Mouse (Mus musculus) layer of hippocampus, adult 2 months (tissue): ENCODE measurements around the gene Abcg8. TPM values are rescaled to one million over a fixed set of nuclear protein-coding genes. Genes with fewer than 3 reads are reported as not detected.

ENCODE experiments used
- DNase-seq, 2 experiments: peaks; one replicate each; pipeline ENCODE4 v3.0.0; 2022; ENCODE audit warnings: low spot score in 2 of 2
- H3K27ac ChIP-seq: fragments of 200-600 bp; 2 replicates; pipeline ENCODE4 v1.8.1; 2022
- H3K4me3 ChIP-seq: fragments of 200-600 bp; 2 replicates; pipeline ENCODE4 v1.8.1; 2022; ENCODE audit warnings: mild to moderate bottlenecking
- CTCF ChIP-seq: fragments of 200-600 bp; conservative IDR thresholded peaks from 2 replicates; pipeline ENCODE4 v1.8.1; 2022; ENCODE audit warnings: antibody characterized with exemption, mild to moderate bottlenecking, moderate library complexity
- long read RNA-seq, 2 experiments: library from polyadenylated mRNA; stranded (forward); transcript quantifications; one replicate each; pipeline ENCODE4 v2.0.0; 2021; ENCODE audit warnings: borderline mapping rate in 2 of 2
- total RNA-seq, 2 experiments: library from RNA; stranded (reverse); gene quantifications; 2 replicates each; pipeline ENCODE4 v1.2.3; 2021

Gene Abcg8
- total RNA-seq = not detected
- long read RNA-seq, experiment 1 = 0 reads
- long read RNA-seq, experiment 2 = 0 reads

DNA sequence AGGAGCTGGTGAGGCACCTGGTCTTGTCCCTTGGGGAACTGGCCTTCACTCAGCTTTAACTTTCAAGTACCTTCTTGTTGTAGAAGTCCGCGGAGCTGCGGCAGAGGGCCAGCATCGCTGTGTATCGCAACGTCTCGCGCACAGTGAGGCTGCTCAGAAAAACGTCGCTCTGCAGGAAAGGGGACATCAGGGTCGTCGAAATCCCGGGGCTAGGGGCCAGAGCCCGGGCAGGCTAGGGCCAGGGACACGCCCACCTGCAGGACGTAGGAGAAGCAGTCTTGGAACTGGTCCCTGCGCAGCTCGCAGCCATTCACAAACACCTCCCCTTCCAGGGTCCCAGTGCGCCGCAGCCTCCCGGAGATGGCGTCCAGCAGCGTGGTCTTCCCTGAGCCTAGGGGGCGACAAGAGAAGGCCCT, at the start of gene Abcg8:
Gene Abcg8 (plus strand): TSS at position 352 of the 416 bp plus-strand sequence.
- DNase-seq = no peak
- Histone ChIP-seq H3K27ac (no peak within 1 kb of the TSS), H3K4me3 (peak within 1 kb of the TSS; percentile 38; the same call in 1 of the 2 replicates)
- no peak for TF ChIP-seq CTCF

DNA sequence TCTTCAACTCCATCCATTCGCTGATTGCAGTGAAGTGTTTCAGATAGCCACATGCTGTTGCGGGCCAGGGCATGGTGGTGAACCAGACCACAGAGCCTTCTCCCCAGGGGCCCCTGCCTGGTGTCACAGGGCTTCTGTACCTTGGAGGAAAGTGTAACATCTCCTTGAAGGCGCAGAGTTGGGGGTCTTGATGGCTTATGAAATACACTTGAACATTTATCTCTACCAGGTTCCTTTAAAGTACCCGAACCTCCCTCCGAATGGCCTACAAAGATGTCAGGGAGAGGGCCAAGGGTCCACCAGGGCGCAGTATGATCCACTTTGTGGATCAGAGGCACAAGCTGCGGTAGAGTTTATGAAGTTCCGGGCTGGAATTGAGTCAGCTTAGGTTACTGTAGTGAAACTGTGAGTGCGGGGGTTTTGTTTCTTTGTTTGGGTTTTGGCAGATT, 49.2 kb upstream of the Abcg8 start:
- H3K27ac ChIP-seq = peak overlapping the region; percentile 93; the same call in 1 of the 2 replicates
- DNase-seq = no peak

GRCm38 (mm10) chr17:84627721-84628120, 48.4 kb upstream of the Abcg8 start:
- TF ChIP-seq CTCF = no peak
- H3K4me3 ChIP-seq = no peak overlapping the region
- DNase-seq = no peak

More for the DNA sequence above, 49.2 kb upstream of the Abcg8 start:
- H3K4me3 ChIP-seq = peak overlapping the region; percentile 90
- 0 out of 2 replicates have a peak, but pooled peaks have one; percentile 13 for TF ChIP-seq CTCF

DNA sequence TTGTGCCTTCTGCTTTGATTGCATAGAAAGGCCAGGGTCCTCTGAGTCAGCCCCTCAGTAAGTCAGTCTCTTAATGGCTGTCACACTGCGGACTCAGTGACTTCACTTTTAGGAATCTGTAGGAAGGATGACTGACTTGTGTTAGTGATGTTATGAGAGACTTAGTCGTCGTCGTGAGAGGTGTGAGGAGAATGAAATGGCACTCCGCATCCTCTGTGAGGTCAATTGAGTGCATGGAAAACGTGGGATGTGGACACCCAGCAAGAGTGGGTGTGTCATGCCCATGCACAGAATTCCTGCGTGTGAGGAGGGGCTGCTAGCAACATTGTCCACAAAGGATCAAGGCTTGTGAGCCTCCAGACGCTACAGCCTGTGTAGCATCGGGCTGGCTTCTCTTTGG, 47.5 kb upstream of the Abcg8 start:
- Histone ChIP-seq H3K4me3 (no peak overlapping the region), H3K27ac (no peak overlapping the region)
- DNase-seq = no peak
- no peak for TF ChIP-seq CTCF

More at GRCm38 (mm10) chr17:84627721-84628120, 48.4 kb upstream of the Abcg8 start:
- H3K27ac ChIP-seq = no peak overlapping the region

DNA sequence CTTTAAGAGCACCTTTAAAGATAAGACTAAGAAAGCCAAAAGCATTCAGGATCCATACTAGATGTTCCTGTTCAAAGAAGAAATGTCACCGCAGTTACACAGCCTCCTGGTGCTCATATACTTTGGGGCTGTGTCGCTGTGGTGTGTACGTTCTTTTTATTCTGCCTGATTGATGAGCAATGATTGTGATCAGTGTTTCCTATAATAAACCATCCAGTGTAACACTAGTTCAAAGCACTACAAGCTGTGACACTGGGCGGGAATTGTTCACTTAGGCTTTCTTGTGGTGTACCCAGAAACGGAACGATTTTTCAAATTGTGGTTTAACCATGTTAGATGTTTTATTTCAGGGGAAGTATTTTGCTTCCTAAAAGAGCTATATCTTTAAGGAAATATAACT, 44.3 kb upstream of the Abcg8 start:
- H3K27ac ChIP-seq = no peak overlapping the region
- TF ChIP-seq CTCF = no peak
- no peak for DNase-seq
- H3K4me3 ChIP-seq = no peak overlapping the region

- Histone ChIP-seq H3K27ac (no peak overlapping the region), H3K4me3 (no peak overlapping the region)
- DNase-seq = no peak
- TF ChIP-seq CTCF = no peak
Measured at GRCm38 (mm10) chr17:84633443-84633842, 42.7 kb upstream of the Abcg8 start.

DNA sequence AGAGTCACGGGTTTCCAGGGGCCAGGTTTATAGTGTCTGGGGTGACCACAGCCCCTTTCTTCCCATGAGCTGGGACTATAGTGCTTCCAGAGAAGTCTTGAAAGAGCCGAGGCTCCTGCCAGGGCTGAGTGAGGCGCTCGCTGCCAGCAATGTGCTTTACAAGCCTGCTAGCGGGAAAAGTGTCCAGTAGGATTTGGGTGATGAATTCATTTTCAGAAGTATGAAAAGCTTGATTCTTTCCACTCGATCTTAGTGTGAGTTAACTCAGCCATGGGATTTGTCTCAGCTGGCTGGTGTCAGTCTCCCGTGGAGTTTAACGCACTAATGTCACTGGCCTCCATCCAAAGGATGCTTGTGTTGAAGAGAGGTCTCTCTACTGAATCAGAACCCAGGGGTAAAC, 39.8 kb upstream of the Abcg8 start:
- H3K4me3 ChIP-seq = no peak overlapping the region
- no peak for TF ChIP-seq CTCF
- no peak overlapping the region for H3K27ac ChIP-seq
- DNase-seq = no peak

DNA sequence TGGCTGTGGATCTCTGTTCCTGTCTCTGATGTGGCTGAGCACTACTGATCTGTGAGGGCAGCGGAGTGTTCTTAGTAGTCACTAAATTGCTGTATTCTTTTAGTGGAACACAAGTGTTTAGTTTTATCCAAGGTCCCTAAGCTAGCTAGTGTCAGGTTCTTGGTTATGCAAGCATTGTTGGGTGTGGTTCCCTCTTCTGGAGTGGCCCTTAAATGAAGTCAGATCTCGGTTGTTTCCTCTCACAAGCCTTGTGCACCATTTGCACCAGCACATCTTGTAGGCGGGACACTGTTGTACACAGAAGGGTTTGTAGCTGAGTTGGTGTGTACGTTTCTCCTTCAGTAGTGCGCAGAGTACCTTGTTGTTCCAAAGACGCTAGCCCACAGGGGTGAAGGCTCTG, 38.1 kb upstream of the Abcg8 start:
- TF ChIP-seq CTCF = no peak
- no peak for DNase-seq
- H3K4me3 ChIP-seq = no peak overlapping the region

GRCm38 (mm10) chr17:84639796-84640378, 36.2 kb upstream of the Abcg8 start:
- no peak overlapping the region for H3K27ac ChIP-seq
- no peak for DNase-seq
- TF ChIP-seq CTCF = no peak
- no peak overlapping the region for H3K4me3 ChIP-seq

More for the DNA sequence above, 38.1 kb upstream of the Abcg8 start:
- no peak overlapping the region for H3K27ac ChIP-seq

GRCm38 (mm10) chr17:84641893-84642292, 34.2 kb upstream of the Abcg8 start:
- no peak overlapping the region for H3K4me3 ChIP-seq
- peak; percentile 82 for TF ChIP-seq CTCF
- DNase-seq = peak in 1 of 2 experiments; percentile 50
- H3K27ac ChIP-seq = no peak overlapping the region

DNA sequence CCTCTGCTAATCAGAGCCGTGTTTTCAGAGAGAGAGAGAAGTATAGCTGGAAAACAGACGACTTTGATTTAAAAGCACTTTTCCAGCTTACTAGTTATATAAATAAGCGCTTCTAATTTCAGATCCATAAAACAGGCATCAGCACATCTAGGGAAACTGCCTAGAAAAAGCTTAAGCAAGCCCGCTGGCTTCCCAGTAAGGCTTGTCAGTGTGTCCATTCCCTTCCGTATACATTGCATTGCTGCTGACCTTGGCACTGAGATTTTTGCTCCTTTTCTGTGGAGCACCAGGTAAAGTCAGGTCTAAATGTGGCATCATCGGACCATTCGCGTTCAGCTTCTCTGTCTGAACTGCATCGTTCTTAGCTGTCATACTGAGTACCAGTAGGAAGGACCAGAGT, 33.8 kb upstream of the Abcg8 start:
- TF ChIP-seq CTCF = no peak
- Histone ChIP-seq H3K4me3 (no peak overlapping the region), H3K27ac (0 out of 2 replicates have a peak overlapping the region, but pooled peaks have one; percentile 28)
- DNase-seq = no peak

DNA sequence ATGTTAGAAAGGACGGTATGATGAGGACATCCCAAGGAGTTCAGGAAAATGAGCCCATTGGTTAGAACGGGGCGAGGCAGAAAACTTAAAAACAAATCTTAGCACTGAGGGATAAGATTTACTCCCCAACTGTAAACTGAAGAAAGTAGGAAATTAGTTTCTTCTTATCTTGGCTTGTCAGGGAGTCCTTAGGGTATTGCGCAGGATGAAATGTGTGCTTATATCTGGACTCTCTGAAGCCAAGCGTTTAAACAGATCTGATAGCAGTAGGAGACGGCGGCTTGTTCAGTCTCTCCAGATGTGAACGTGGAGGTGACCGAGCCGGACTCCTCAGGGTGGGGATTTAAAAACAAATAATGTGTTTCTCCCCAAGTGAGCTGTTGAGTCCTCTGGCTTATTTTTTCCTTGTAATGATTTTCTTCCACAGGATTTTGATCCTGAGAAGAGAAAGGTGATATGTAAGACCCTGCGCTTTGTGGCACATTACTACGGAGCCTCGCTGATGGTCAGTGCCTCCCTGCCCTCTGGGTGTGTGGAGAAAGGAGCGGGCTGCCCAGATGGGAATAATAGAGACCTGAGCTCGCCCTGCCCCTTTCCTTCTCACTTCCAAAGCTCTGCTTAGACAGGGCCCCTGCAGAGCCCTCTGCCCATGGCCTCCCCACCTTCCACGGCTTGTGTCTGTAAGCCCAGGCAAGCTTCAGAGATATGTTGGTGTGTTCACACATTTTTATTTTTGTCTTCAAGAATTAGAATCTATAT, 31.6 kb upstream of the Abcg8 start:
- Histone ChIP-seq H3K4me3 (no peak overlapping the region), H3K27ac (no peak overlapping the region)
- no peak for TF ChIP-seq CTCF
- DNase-seq = no peak

- DNase-seq = no peak
- TF ChIP-seq CTCF = no peak
- Histone ChIP-seq H3K4me3 (no peak overlapping the region), H3K27ac (no peak overlapping the region)
Measured at GRCm38 (mm10) chr17:84645119-84645518, 31.0 kb upstream of the Abcg8 start.
